Mouse (Mus musculus) forebrain, embryonic 10.5 days (tissue): ENCODE measurements around the gene Nbr1. TPM values are rescaled to one million over a fixed set of nuclear protein-coding genes. Genes with fewer than 3 reads are reported as not detected.
"Not testable (repeated sequence)": the region's sequence is repeated elsewhere in the genome, so short reads cannot be mapped to it uniquely, and the experiment has no call there.

Experiments used
- DNase-seq: peaks from one replicate; pipeline ENCODE4 v3.0.0-alpha.2; 2017; ENCODE audit warnings: low spot score; ENCODE audit errors: extremely low spot score
- H3K27ac ChIP-seq: fragments of 300-500 bp; sonication (generic); 2 replicates; pipeline ENCODE4 v1.5.1; 2016; ENCODE audit warnings: mild to moderate bottlenecking
- H3K27me3 ChIP-seq: fragments of 300-500 bp; sonication (generic); 2 replicates; pipeline ENCODE4 v1.6.1; 2016; ENCODE audit warnings: mild to moderate bottlenecking; ENCODE audit not compliant: poor library complexity, severe bottlenecking
- H3K36me3 ChIP-seq: fragments of 300-500 bp; sonication (generic); replicated peaks from 2 replicates; pipeline ENCODE4 v1.6.1; 2016; ENCODE audit warnings: mild to moderate bottlenecking, moderate library complexity
- H3K4me1 ChIP-seq: fragments of 300-500 bp; sonication (generic); 2 replicates; pipeline ENCODE4 v1.6.1; 2016
- H3K4me3 ChIP-seq: fragments of 300-500 bp; sonication (generic); 2 replicates; pipeline ENCODE4 v1.5.1; 2016; ENCODE audit warnings: mild to moderate bottlenecking, moderate library complexity
- H3K9me3 ChIP-seq: fragments of 300-500 bp; sonication (generic); 2 replicates; pipeline ENCODE4 v1.6.1; 2016; ENCODE audit warnings: mild to moderate bottlenecking, moderate library complexity
- WGBS: fragments of 180-500 bp; shearing (Covaris S2); methylation state at CpG from one replicate; pipeline ENCODE4 v1.1.7; 2016; 5-methylcytosine and 5-hydroxymethylcytosine counted together
- polyA plus RNA-seq: library from polyadenylated mRNA; unstranded; fragments of >200 nt; fragmentation: Nextera tagmentation; extraction: Ambion mirVana; gene quantifications from 2 replicates; pipeline ENCODE4 v1.2.1, GENCODE M21; 2016

The Nbr1 gene
- polyA plus RNA-seq, 1 experiment from 2014 or later: 69.9 TPM

- Histone ChIP-seq H3K36me3 (no peaks in the 10 kb centered on the region; the same call in 1 of the 2 replicates), H3K27ac (no peak overlapping the region), H3K27me3 (no peaks in the 10 kb centered on the region), H3K4me1 (no peaks in the 10 kb centered on the region; the same call in 1 of the 2 replicates), H3K4me3 (no peak overlapping the region), H3K9me3 (no peaks in the 10 kb centered on the region)
- DNase-seq: no peak
- WGBS: 90% methylated on average over 10 of the region's 10 CpGs
Observed at GRCm38 (mm10) chr11:101587676-101588075, 35.7 kb downstream of the Nbr1 start.

- WGBS: 93% methylated on average over 7 of the region's 7 CpGs
- DNase-seq: no peak
- H3K4me1 ChIP-seq: no peaks in the 10 kb centered on the region
- no peak overlapping the region for H3K27ac ChIP-seq
- H3K4me3 ChIP-seq: no peak overlapping the region
- H3K36me3 ChIP-seq: no peaks in the 10 kb centered on the region
- H3K27me3 ChIP-seq: no peaks in the 10 kb centered on the region
- H3K9me3 ChIP-seq: no peaks in the 10 kb centered on the region
Observed at GRCm38 (mm10) chr11:101588868-101589267, 36.9 kb downstream of the Nbr1 start.

GRCm38 (mm10) chr11:101589444-101589843 is 37.5 kb downstream of the Nbr1 start:
- Histone ChIP-seq H3K9me3 (no peaks in the 10 kb centered on the region), H3K27me3 (no peaks in the 10 kb centered on the region), H3K27ac (no peak overlapping the region), H3K36me3 (no peaks in the 10 kb centered on the region), H3K4me1 (no peaks in the 10 kb centered on the region), H3K4me3 (no peak overlapping the region)
- DNase-seq: peak; percentile 33
- 34% methylated on average over 5 of the region's 5 CpGs for WGBS

DNA sequence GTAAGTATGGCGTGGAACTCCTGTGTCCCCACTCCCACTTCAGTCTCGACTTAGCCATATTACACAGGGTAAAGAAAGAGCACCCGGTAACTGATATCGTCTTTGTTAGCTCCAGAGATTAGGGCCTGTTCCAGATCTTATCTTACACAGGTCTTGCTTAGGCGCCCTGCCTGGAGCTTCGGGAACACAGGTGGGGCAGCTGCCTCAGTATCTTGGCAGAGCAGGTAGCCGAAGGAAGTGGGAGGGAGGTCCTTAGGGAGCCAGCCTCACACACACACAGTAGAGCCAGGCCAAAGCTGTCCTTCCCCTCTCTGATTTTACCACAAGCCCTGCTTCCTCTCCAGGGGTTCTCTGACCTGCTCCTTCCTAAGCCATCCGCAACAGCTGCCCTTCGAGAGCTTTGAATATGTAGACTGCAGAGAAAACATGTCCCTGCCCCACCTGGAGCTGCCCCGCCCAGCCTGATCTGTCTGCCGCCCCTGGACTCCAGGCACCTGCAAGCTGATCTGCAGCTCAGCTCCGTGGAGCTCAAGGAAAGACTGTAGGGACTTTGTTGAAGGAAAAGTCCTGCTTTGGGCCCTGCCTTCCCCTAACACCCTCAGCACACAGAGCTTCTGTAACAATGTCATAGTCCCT is 38.2 kb downstream of the Nbr1 start:
- WGBS: 77% methylated on average over 12 of the region's 12 CpGs
- no peak overlapping the region for H3K27ac ChIP-seq
- no peaks in the 10 kb centered on the region for H3K4me1 ChIP-seq
- H3K4me3 ChIP-seq: no peak overlapping the region
- DNase-seq: no peak
- no peaks in the 10 kb centered on the region for H3K27me3 ChIP-seq
- no peaks in the 10 kb centered on the region for H3K36me3 ChIP-seq
- H3K9me3 ChIP-seq: no peaks in the 10 kb centered on the region

GRCm38 (mm10) chr11:101599156-101599555 is 47.2 kb downstream of the Nbr1 start, which contains the start of gene Gm11634:
Gene Gm11634 (minus strand): TSS chr11:101599256.
- Histone ChIP-seq H3K4me3 (no peak within 1 kb of the TSS), H3K27ac (no peak within 1 kb of the TSS), H3K4me1 (peaks cover 9% of the 10 kb centered on the region), H3K36me3 (no peaks in the 10 kb centered on the region), H3K9me3 (no peaks in the 10 kb centered on the region), H3K27me3 (0 out of 2 replicates have a peak, but pooled peaks cover 7% of the 10 kb centered on the region)
- WGBS: 81% methylated on average over 6 of the region's 6 CpGs
- DNase-seq: no peak

DNA sequence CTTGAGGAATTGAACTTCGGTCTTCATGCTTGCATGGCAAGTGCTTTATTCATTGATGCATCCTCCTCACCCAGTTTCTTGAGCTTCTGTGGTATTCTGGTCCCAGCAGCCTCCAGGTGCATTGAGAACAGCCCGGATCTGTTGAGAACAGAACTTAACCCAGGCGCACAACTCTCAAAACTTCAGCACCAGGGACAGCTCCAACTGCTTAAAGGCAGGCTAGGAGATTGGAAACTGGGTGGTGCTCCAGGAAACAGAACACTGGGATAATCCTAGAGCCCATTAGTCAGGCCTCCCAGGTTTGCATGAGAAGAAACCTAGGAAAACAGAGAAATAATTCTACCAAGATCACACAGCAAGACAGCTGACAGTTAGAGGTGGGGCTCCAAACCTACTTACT is 50.5 kb downstream of the Nbr1 start:
- WGBS: 9% methylated on average over 3 of the region's 3 CpGs
- no peaks in the 10 kb centered on the region for H3K9me3 ChIP-seq

GRCm38 (mm10) chr11:101604116-101604515 is 52.2 kb downstream of the Nbr1 start:
- Histone ChIP-seq H3K9me3 (no peaks in the 10 kb centered on the region), H3K27me3 (0 out of 2 replicates have a peak, but pooled peaks cover 7% of the 10 kb centered on the region), H3K36me3 (no peaks in the 10 kb centered on the region), H3K4me3 (peak overlapping the region; percentile 45), H3K4me1 (peaks cover 9% of the 10 kb centered on the region), H3K27ac (peak overlapping the region; percentile 90)
- 5% methylated on average over 3 of the region's 3 CpGs for WGBS
- DNase-seq: no peak

More for the DNA sequence above, 50.5 kb downstream of the Nbr1 start:
- no peak overlapping the region for H3K27ac ChIP-seq
- no peaks in the 10 kb centered on the region for H3K36me3 ChIP-seq
- peak; percentile 66 for DNase-seq
- H3K27me3 ChIP-seq: 0 out of 2 replicates have a peak, but pooled peaks cover 7% of the 10 kb centered on the region
- H3K4me1 ChIP-seq: peaks cover 13% of the 10 kb centered on the region
- H3K4me3 ChIP-seq: no peak overlapping the region

- Histone ChIP-seq H3K4me3 (peak overlapping the region; percentile 45), H3K27ac (peak overlapping the region; percentile 90)
- WGBS: 2% methylated on average over 30 of the region's 30 CpGs
- not testable (repeated sequence) for H3K9me3 ChIP-seq, H3K27me3 ChIP-seq, H3K36me3 ChIP-seq, H3K4me1 ChIP-seq
- peak; percentile 79 for DNase-seq
Observed at GRCm38 (mm10) chr11:101604531-101605453, 52.8 kb downstream of the Nbr1 start.

- not testable (repeated sequence) for H3K27me3 ChIP-seq, H3K36me3 ChIP-seq, H3K27ac ChIP-seq, H3K9me3 ChIP-seq, DNase-seq, H3K4me3 ChIP-seq
- H3K4me1 ChIP-seq: peaks cover 17% of the 10 kb centered on the region
- 90% methylated on average over 4 of the region's 4 CpGs for WGBS
Observed at GRCm38 (mm10) chr11:101607134-101607533, 55.2 kb downstream of the Nbr1 start.

GRCm38 (mm10) chr11:101610445-101610844 is 58.5 kb downstream of the Nbr1 start:
- Histone ChIP-seq H3K4me3 (no peak overlapping the region), H3K9me3 (no peaks in the 10 kb centered on the region), H3K27me3 (no peaks in the 10 kb centered on the region), H3K27ac (no peak overlapping the region), H3K4me1 (peaks cover 27% of the 10 kb centered on the region), H3K36me3 (no peaks in the 10 kb centered on the region)
- DNase-seq: no peak
- WGBS: 42% methylated on average over 11 of the region's 11 CpGs

GRCm38 (mm10) chr11:101613596-101613995 is 61.6 kb downstream of the Nbr1 start:
- 81% methylated on average over 6 of the region's 6 CpGs for WGBS
- Histone ChIP-seq H3K4me3 (no peak overlapping the region), H3K4me1 (peaks cover 51% of the 10 kb centered on the region), H3K27ac (no peak overlapping the region), H3K27me3 (no peaks in the 10 kb centered on the region), H3K9me3 (no peaks in the 10 kb centered on the region), H3K36me3 (no peaks in the 10 kb centered on the region)
- DNase-seq: no peak

GRCm38 (mm10) chr11:101614116-101614515 is 62.2 kb downstream of the Nbr1 start:
- no peaks in the 10 kb centered on the region for H3K9me3 ChIP-seq
- no peak for DNase-seq
- WGBS: 65% methylated on average over 4 of the region's 4 CpGs
- H3K36me3 ChIP-seq: no peaks in the 10 kb centered on the region
- H3K4me1 ChIP-seq: peaks cover 54% of the 10 kb centered on the region
- H3K27me3 ChIP-seq: no peaks in the 10 kb centered on the region
- H3K27ac ChIP-seq: no peak overlapping the region
- H3K4me3 ChIP-seq: no peak overlapping the region

DNA sequence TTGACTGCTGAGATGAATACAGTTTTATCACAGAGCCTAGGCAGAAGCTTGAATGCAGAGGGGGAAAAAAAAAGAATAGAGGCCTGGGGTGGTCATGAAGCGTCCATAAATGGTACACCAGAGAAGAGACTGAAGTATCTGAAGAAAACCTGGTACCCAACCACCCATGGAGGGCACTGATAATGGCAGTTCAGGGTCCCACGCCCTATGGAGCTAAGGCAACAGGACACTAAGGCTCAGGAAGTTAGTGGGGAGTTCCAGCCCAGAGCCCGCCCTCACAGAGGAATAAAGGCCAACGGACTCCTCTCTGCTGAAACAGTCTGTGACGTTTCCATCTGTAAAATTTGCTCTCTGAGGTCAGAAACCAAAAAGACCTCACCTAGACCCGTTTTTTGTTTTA is 63.4 kb downstream of the Nbr1 start:
- Histone ChIP-seq H3K4me1 (peaks cover 52% of the 10 kb centered on the region), H3K9me3 (no peaks in the 10 kb centered on the region), H3K36me3 (no peaks in the 10 kb centered on the region), H3K4me3 (no peak overlapping the region), H3K27me3 (no peaks in the 10 kb centered on the region), H3K27ac (no peak overlapping the region)
- WGBS: 87% methylated on average over 6 of the region's 6 CpGs
- DNase-seq: no peak
